Mouse (Mus musculus): ENCODE measurements around the gene Olfr140. TPM values are rescaled to one million over a fixed set of nuclear protein-coding genes. Genes with fewer than 3 reads are reported as not detected.

The Olfr140 gene
- polyA plus RNA-seq (2012; rRNA removed), result not detected in 2 replicates

DNA sequence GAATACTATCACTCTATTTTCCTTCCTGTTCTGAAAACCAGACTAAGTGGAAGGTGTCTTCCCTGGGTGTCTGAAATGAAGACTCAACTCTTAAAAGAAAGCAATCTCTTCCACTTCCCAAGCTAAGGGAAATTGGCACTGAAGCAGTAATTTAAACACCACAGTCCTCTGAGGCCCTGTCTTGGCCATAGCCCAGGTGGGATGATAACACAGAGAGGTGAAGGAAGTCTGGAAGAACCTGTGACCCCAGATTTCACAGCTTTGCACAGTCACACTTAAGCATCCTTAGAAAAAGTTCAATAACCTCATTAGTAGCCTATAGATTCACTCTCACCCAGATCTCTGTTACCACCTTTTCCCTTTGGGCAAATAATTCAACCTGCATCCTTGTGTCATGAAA is at the start of gene Olfr140:
Olfr140 (minus strand) TSS at position 101 of the 400 bp plus-strand sequence.
- no peak for TF ChIP-seq POLR2A (IDR thresholded peaks at IDR 0.05; ENCODE audit: control insufficient read depth, low read depth, low read length)
- no peak for TF ChIP-seq CTCF (IDR thresholded peaks at IDR 0.05; ENCODE audit: control insufficient read depth, insufficient read depth, insufficient replicate concordance, low read depth, low read length)
- no peak within 1 kb of the TSS for H3K27ac ChIP-seq (ENCODE audit: control insufficient read depth, insufficient read depth, low read depth, low read length)
- no peaks in the 10 kb centered on the region for H3K27me3 ChIP-seq (ENCODE audit: control insufficient read depth, insufficient read depth, low read length)
- H3K4me1 ChIP-seq (ENCODE audit: control insufficient read depth, insufficient read depth, low read length), result no peaks in the 10 kb centered on the region
- no peak within 1 kb of the TSS for H3K4me3 ChIP-seq (ENCODE audit: control insufficient read depth, low read depth, low read length)
- H3K36me3 ChIP-seq (ENCODE audit: control insufficient read depth, insufficient read depth, low read length), result no peaks in the 10 kb centered on the region

DNA sequence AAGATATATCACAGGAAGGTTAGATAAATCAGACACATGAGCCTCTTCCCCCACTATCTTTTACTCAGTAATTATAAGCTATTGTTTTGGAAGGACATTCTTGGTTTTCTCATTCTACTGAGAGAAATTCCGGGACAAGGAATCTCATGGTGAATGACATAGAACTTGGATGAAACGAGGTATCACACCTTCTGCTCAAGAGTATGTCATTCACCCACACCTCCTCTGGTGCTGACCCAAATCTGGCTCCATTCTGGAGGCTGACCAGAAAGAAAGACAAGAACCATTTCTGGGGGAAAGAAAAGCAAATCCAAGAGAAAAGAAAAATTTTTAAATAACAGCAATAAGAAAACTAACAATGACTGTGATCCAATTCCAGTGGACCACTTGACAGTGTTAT is 6.7 kb upstream of the Olfr140 start:
- Histone ChIP-seq H3K27ac (ENCODE audit: control insufficient read depth, insufficient read depth, low read depth, low read length) (no peak overlapping the region), H3K4me1 (ENCODE audit: control insufficient read depth, insufficient read depth, low read length) (no peaks in the 10 kb centered on the region), H3K36me3 (ENCODE audit: control insufficient read depth, insufficient read depth, low read length) (no peaks in the 10 kb centered on the region), H3K4me3 (ENCODE audit: control insufficient read depth, low read depth, low read length) (no peak overlapping the region), H3K27me3 (ENCODE audit: control insufficient read depth, insufficient read depth, low read length) (no peaks in the 10 kb centered on the region)
- TF ChIP-seq POLR2A (IDR thresholded peaks at IDR 0.05; ENCODE audit: control insufficient read depth, low read depth, low read length), result no peak
- TF ChIP-seq CTCF (IDR thresholded peaks at IDR 0.05; ENCODE audit: control insufficient read depth, insufficient read depth, insufficient replicate concordance, low read depth, low read length), result no peak

DNA sequence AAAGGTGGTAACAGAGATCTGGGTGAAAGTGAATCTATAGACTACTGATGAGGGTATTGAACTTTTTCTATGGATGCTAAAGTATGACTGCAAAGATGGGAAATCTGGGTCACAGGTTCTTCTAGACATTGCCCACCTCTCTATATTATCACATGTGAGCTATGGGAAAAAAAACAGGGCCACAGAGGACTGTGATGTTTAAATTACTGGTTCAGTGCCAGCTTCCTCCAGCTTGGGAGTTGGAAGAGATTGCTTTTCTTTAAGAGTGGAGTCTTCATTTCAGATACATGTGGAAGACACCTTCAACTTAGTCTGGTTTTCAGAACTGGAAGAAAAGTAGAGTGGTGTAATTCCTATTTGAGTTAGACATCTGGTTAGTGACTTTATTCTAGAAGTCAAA is 28.4 kb downstream of the Olfr140 start, which contains the start of gene Olfr1265:
Olfr1265 (plus strand) TSS at position 301 of the 400 bp plus-strand sequence.
- Histone ChIP-seq H3K27me3 (ENCODE audit: control insufficient read depth, insufficient read depth, low read length) (no peaks in the 10 kb centered on the region), H3K4me3 (ENCODE audit: control insufficient read depth, low read depth, low read length) (no peak within 1 kb of the TSS), H3K36me3 (ENCODE audit: control insufficient read depth, insufficient read depth, low read length) (no peaks in the 10 kb centered on the region), H3K27ac (ENCODE audit: control insufficient read depth, insufficient read depth, low read depth, low read length) (no peak within 1 kb of the TSS), H3K4me1 (ENCODE audit: control insufficient read depth, insufficient read depth, low read length) (no peaks in the 10 kb centered on the region)
- TF ChIP-seq POLR2A (IDR thresholded peaks at IDR 0.05; ENCODE audit: control insufficient read depth, low read depth, low read length) (no peak), CTCF (IDR thresholded peaks at IDR 0.05; ENCODE audit: control insufficient read depth, insufficient read depth, insufficient replicate concordance, low read depth, low read length) (no peak)

DNA sequence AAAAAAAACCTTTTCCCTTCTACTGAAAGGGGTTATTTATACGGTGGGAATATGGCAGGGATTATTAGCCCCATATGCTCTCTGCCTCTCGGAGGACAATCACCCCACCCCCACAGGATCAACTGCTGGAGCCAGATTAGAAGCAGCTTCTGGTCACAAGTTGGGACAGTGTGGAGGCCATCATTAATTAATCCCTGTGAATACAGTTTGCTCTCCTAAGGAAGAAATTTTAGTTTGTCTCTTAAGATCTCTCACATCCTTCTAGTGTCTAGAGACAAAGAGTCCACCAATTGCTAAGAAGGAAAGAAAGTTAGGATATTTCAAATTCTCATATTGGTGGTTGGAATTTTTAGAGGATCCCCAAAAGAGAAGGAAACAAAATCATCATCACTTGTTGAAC is 37.9 kb downstream of the Olfr140 start, which contains the start of gene Olfr1264:
Olfr1264 (minus strand) TSS at position 101 of the 400 bp plus-strand sequence.
- TF ChIP-seq CTCF (IDR thresholded peaks at IDR 0.05; ENCODE audit: control insufficient read depth, insufficient read depth, insufficient replicate concordance, low read depth, low read length) (no peak), POLR2A (IDR thresholded peaks at IDR 0.05; ENCODE audit: control insufficient read depth, low read depth, low read length) (no peak)
- no peaks in the 10 kb centered on the region for H3K36me3 ChIP-seq (ENCODE audit: control insufficient read depth, insufficient read depth, low read length)
- no peak within 1 kb of the TSS for H3K27ac ChIP-seq (ENCODE audit: control insufficient read depth, insufficient read depth, low read depth, low read length)
- H3K4me1 ChIP-seq (ENCODE audit: control insufficient read depth, insufficient read depth, low read length), result no peaks in the 10 kb centered on the region
- H3K4me3 ChIP-seq (ENCODE audit: control insufficient read depth, low read depth, low read length), result no peak within 1 kb of the TSS
- H3K27me3 ChIP-seq (ENCODE audit: control insufficient read depth, insufficient read depth, low read length), result no peaks in the 10 kb centered on the region

DNA sequence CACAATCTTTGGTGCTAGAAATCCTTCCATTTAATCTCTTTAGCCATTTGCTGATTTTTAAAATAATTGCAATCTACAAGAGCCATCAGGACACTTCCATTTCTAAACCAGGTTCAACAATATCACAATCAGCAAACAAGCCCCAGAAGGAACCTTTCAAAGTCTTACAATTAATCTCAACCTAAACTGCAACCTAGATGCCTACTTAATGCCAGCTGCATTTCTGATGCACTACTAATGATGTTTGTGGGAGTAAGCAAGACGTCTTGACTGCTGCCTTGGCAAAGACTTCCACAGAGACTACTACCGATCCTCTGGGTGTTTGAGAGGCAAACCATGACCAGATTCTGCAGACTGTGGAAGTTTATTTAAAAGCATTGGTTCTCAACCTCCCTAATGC is 51.6 kb downstream of the Olfr140 start, which contains the start of gene Olfr1263:
Olfr1263 (plus strand) TSS at position 301 of the 400 bp plus-strand sequence.
- H3K27me3 ChIP-seq (ENCODE audit: control insufficient read depth, insufficient read depth, low read length), result no peaks in the 10 kb centered on the region
- no peaks in the 10 kb centered on the region for H3K36me3 ChIP-seq (ENCODE audit: control insufficient read depth, insufficient read depth, low read length)
- H3K27ac ChIP-seq (ENCODE audit: control insufficient read depth, insufficient read depth, low read depth, low read length), result no peak within 1 kb of the TSS
- H3K4me3 ChIP-seq (ENCODE audit: control insufficient read depth, low read depth, low read length), result no peak within 1 kb of the TSS
- no peaks in the 10 kb centered on the region for H3K4me1 ChIP-seq (ENCODE audit: control insufficient read depth, insufficient read depth, low read length)
- TF ChIP-seq POLR2A (IDR thresholded peaks at IDR 0.05; ENCODE audit: control insufficient read depth, low read depth, low read length), result no peak
- no peak for TF ChIP-seq CTCF (IDR thresholded peaks at IDR 0.05; ENCODE audit: control insufficient read depth, insufficient read depth, insufficient replicate concordance, low read depth, low read length)

DNA sequence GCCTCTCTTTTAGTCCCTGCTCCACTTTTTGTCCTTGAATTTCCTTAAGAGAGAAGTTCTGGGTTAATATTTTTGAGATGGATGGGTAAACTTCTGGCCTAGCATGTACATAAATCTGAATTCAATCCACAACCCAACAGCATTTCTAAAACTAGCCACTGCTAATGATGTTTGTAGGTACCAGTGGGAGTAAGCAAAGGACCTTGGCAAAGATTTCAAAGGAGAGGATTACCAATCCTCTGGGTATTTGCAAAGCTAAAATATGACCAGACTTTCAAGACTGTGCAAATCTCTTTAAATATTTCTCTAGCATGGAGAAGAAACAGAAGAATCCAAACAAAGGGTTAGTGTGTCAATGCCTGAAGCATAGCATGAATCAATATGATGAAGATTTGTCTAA is 63.5 kb downstream of the Olfr140 start, which contains the start of gene Olfr1262:
Olfr1262 (plus strand) TSS at position 301 of the 400 bp plus-strand sequence.
- TF ChIP-seq CTCF (IDR thresholded peaks at IDR 0.05; ENCODE audit: control insufficient read depth, insufficient read depth, insufficient replicate concordance, low read depth, low read length) (no peak), POLR2A (IDR thresholded peaks at IDR 0.05; ENCODE audit: control insufficient read depth, low read depth, low read length) (no peak)
- Histone ChIP-seq H3K36me3 (ENCODE audit: control insufficient read depth, insufficient read depth, low read length) (no peaks in the 10 kb centered on the region), H3K4me1 (ENCODE audit: control insufficient read depth, insufficient read depth, low read length) (no peaks in the 10 kb centered on the region), H3K27me3 (ENCODE audit: control insufficient read depth, insufficient read depth, low read length) (no peaks in the 10 kb centered on the region), H3K27ac (ENCODE audit: control insufficient read depth, insufficient read depth, low read depth, low read length) (no peak within 1 kb of the TSS), H3K4me3 (ENCODE audit: control insufficient read depth, low read depth, low read length) (no peak within 1 kb of the TSS)

Other genes starting within 250 kb of the Olfr140 start
- not detected in 2 replicates for gene Olfr1256, start 222.0 kb downstream of the Olfr140 start, polyA plus RNA-seq (2012; rRNA removed)
- gene Olfr48, start 215.4 kb downstream of the Olfr140 start, polyA plus RNA-seq (2012; rRNA removed), result not detected in 2 replicates
- 0.06 and 0.27 TPM in 2 replicates for gene Olfr1257, start 185.2 kb downstream of the Olfr140 start, polyA plus RNA-seq (2012; rRNA removed)
- gene Olfr1258, start 136.3 kb downstream of the Olfr140 start, polyA plus RNA-seq (2012; rRNA removed), result not detected in 2 replicates
- 0.15 TPM in 1 of 2 replicates, not detected in the other for gene Olfr1259, start 114.9 kb downstream of the Olfr140 start, polyA plus RNA-seq (2012; rRNA removed)
- not detected in 2 replicates for gene Olfr1260, start 89.3 kb downstream of the Olfr140 start, polyA plus RNA-seq (2012; rRNA removed)
- not detected in 2 replicates for gene Olfr1261, start 72.4 kb downstream of the Olfr140 start, polyA plus RNA-seq (2012; rRNA removed)
- not detected in 2 replicates for gene Olfr1262, start 63.4 kb downstream of the Olfr140 start, polyA plus RNA-seq (2012; rRNA removed)
- not detected in 2 replicates for gene Olfr1263, start 51.5 kb downstream of the Olfr140 start, polyA plus RNA-seq (2012; rRNA removed)
- not detected in 2 replicates for gene Olfr1264, start 38.0 kb downstream of the Olfr140 start, polyA plus RNA-seq (2012; rRNA removed)
- not detected in 2 replicates for gene Olfr1265, start 28.3 kb downstream of the Olfr140 start, polyA plus RNA-seq (2012; rRNA removed)
- not detected in 2 replicates for gene Olfr1269, start 57.8 kb upstream of the Olfr140 start, polyA plus RNA-seq (2012; rRNA removed)
- gene Olfr32, start 78.7 kb upstream of the Olfr140 start, polyA plus RNA-seq (2012; rRNA removed), result 0.52 and 0.69 TPM in 2 replicates
- gene Olfr1270, start 89.5 kb upstream of the Olfr140 start, polyA plus RNA-seq (2012; rRNA removed), result 0.06 and 0.37 TPM in 2 replicates
- not detected in 2 replicates for gene Olfr1506, start 160.9 kb upstream of the Olfr140 start, polyA plus RNA-seq (2012; rRNA removed)
- 0.04 and 0.12 TPM in 2 replicates for gene Olfr142, start 194.0 kb upstream of the Olfr140 start, polyA plus RNA-seq (2012; rRNA removed)
- gene Olfr1271, start 207.4 kb upstream of the Olfr140 start, polyA plus RNA-seq (2012; rRNA removed), result 0.08 TPM in 1 of 2 replicates, not detected in the other
- gene Olfr1272, start 229.2 kb upstream of the Olfr140 start, polyA plus RNA-seq (2012; rRNA removed), result not detected in 2 replicates

Measured in testis, adult 2 months (tissue).